Mouse (Mus musculus) CH12.LX (cell line): ENCODE measurements around the gene Gtf3c1. TPM values are rescaled to one million over a fixed set of nuclear protein-coding genes. Genes with fewer than 3 reads are reported as not detected.

Source experiments
- DNase-seq: peaks from one replicate; pipeline ENCODE4 v3.0.0-alpha.2; 2013; ENCODE audit errors: extremely low read depth
- H3K27ac ChIP-seq: 2 replicates; pipeline ENCODE4 v1.5.1; 2012; ENCODE audit warnings: low read depth, mild to moderate bottlenecking, control low read depth, moderate library complexity; ENCODE audit not compliant: insufficient read depth
- H3K27me3 ChIP-seq: replicated peaks from 2 replicates; pipeline ENCODE3; 2012; ENCODE audit warnings: inconsistent platforms
- H3K36me3 ChIP-seq, 2 experiments: replicated peaks in 1 of 2; 2 replicates each; pipeline versions ENCODE3 to v1.6.1; 2012; ENCODE audit warnings: inconsistent platforms in 1 of 2, low read length in 1 of 2, mild to moderate bottlenecking in 1 of 2, mixed read lengths in 1 of 2, moderate library complexity in 1 of 2; ENCODE audit not compliant: control insufficient read depth in 1 of 2, insufficient read depth in 1 of 2
- H3K4me1 ChIP-seq, 2 experiments: 2 replicates each; pipeline ENCODE4 v1.6.1; 2012; ENCODE audit warnings: inconsistent platforms in 1 of 2, moderate library complexity in 1 of 2; ENCODE audit not compliant: insufficient read depth in 2 of 2, control insufficient read depth in 1 of 2
- H3K4me2 ChIP-seq: 2 replicates; pipeline ENCODE4 v1.6.1; 2012; ENCODE audit warnings: low read depth, mild to moderate bottlenecking, control low read depth; ENCODE audit not compliant: poor library complexity, insufficient read depth, severe bottlenecking
- H3K4me3 ChIP-seq, 3 experiments: fragments of 150-350 bp in 1 of 3; sonication (generic) in 1 of 3; replicated peaks in 1 of 3; 2 replicates each; pipeline versions ENCODE3 to v1.5.1; 2011 to 2012; ENCODE audit warnings: low read depth in 2 of 3, low read length in 2 of 3, mild to moderate bottlenecking in 2 of 3, moderate library complexity in 2 of 3, control low read depth in 1 of 3, improper control_type of control experiment in 1 of 3, inconsistent platforms in 1 of 3, mixed read lengths in 1 of 3; ENCODE audit not compliant: poor library complexity in 1 of 3
- H3K79me2 ChIP-seq: replicated peaks from 2 replicates; pipeline ENCODE4 v1.6.1; 2012; ENCODE audit warnings: mild to moderate bottlenecking, moderate library complexity; ENCODE audit not compliant: control insufficient read depth, poor library complexity, insufficient read depth, severe bottlenecking; ENCODE audit errors: extremely low read depth
- H3K9ac ChIP-seq: 2 replicates; pipeline ENCODE4 v1.6.1; 2012; ENCODE audit warnings: low read depth, mild to moderate bottlenecking, control low read depth, moderate library complexity; ENCODE audit not compliant: insufficient read depth
- H3K9me3 ChIP-seq: replicated peaks from 2 replicates; pipeline ENCODE3; 2012; ENCODE audit warnings: low read length, inconsistent platforms, mixed read lengths
- CTCF ChIP-seq, 2 experiments: IDR thresholded peaks in 1 of 2; conservative IDR thresholded peaks in 1 of 2; 2 replicates each; pipeline ENCODE4 v1.5.1; 2011 to 2012; ENCODE audit warnings: low read depth in 2 of 2, low read length in 2 of 2, improper control_type of control experiment in 1 of 2, inconsistent platforms in 1 of 2, mild to moderate bottlenecking in 1 of 2, moderate library complexity in 1 of 2
- EP300 ChIP-seq: IDR thresholded peaks from 2 replicates; pipeline ENCODE4 v1.6.1; 2011; ENCODE audit warnings: low read length, improper control_type of control experiment
- GABPA ChIP-seq: IDR thresholded peaks from 2 replicates; pipeline ENCODE4 v1.6.1; 2012; ENCODE audit warnings: low read depth, low read length, improper control_type of control experiment, inconsistent platforms; ENCODE audit not compliant: insufficient replicate concordance
- HCFC1 ChIP-seq: IDR thresholded peaks from 2 replicates; pipeline ENCODE4 v1.6.1; 2012; ENCODE audit warnings: low read depth, mild to moderate bottlenecking, inconsistent platforms, low read length, improper control_type of control experiment
- IRF4 ChIP-seq: IDR thresholded peaks from 2 replicates; pipeline ENCODE4 v1.6.1; 2014; ENCODE audit warnings: low read depth, mild to moderate bottlenecking, inconsistent platforms, low read length, improper control_type of control experiment
- KAT2A ChIP-seq: IDR thresholded peaks from 2 replicates; pipeline ENCODE4 v1.6.1; 2012; ENCODE audit warnings: low read length, improper control_type of control experiment, inconsistent platforms; ENCODE audit not compliant: insufficient replicate concordance
- MAFK ChIP-seq: IDR thresholded peaks from 2 replicates; pipeline ENCODE4 v1.6.1; 2011; ENCODE audit warnings: low read length, improper control_type of control experiment; ENCODE audit not compliant: insufficient replicate concordance
- MAZ ChIP-seq: IDR thresholded peaks from 2 replicates; pipeline ENCODE4 v1.6.1; 2012; ENCODE audit warnings: low read depth, mild to moderate bottlenecking, inconsistent platforms, low read length, improper control_type of control experiment, moderate library complexity
- MXI1 ChIP-seq: IDR thresholded peaks from 2 replicates; pipeline ENCODE4 v1.6.1; 2011; ENCODE audit warnings: mild to moderate bottlenecking, low read depth, low read length, improper control_type of control experiment
- NRF1 ChIP-seq: IDR thresholded peaks from 2 replicates; pipeline ENCODE4 v1.6.1; 2014; ENCODE audit warnings: low read depth, mild to moderate bottlenecking, inconsistent platforms, low read length, improper control_type of control experiment, moderate library complexity
- POLR2AphosphoS2 ChIP-seq: IDR thresholded peaks from 2 replicates; pipeline ENCODE4 v1.6.1; 2011; ENCODE audit warnings: low read depth, low read length, improper control_type of control experiment
- RAD21 ChIP-seq: IDR thresholded peaks from 2 replicates; pipeline ENCODE4 v1.6.1; 2011; ENCODE audit warnings: low read depth, mild to moderate bottlenecking, low read length, improper control_type of control experiment, moderate library complexity
- SMC3 ChIP-seq: IDR thresholded peaks from 2 replicates; pipeline ENCODE4 v1.6.1; 2011; ENCODE audit warnings: low read depth, low read length, improper control_type of control experiment
- TBP ChIP-seq: conservative IDR thresholded peaks from 2 replicates; pipeline ENCODE4 v1.6.1; 2011; ENCODE audit warnings: low read depth, low read length, improper control_type of control experiment
- TCF12 ChIP-seq: IDR thresholded peaks from 2 replicates; pipeline ENCODE4 v1.6.1; 2014; ENCODE audit warnings: low read depth, mild to moderate bottlenecking, inconsistent platforms, low read length, improper control_type of control experiment
- ZKSCAN1 ChIP-seq: IDR thresholded peaks from 2 replicates; pipeline ENCODE4 v1.6.1; 2012; ENCODE audit warnings: low read depth, inconsistent platforms, low read length, improper control_type of control experiment, borderline replicate concordance
- ZMIZ1 ChIP-seq: IDR thresholded peaks from 2 replicates; pipeline ENCODE4 v1.6.1; 2012; ENCODE audit warnings: low read depth, mild to moderate bottlenecking, inconsistent platforms, low read length, improper control_type of control experiment
- ZNF384 ChIP-seq: IDR thresholded peaks from 2 replicates; pipeline ENCODE4 v1.6.1; 2012; ENCODE audit warnings: low read depth, low read length, improper control_type of control experiment, inconsistent platforms
- dilution Hi-C: fragments of 300-500 bp; cut with MboI; formaldehyde crosslinking; loops from 2 replicates; pipeline ENCODE4 v1.14.3; 2020; ENCODE audit warnings: low sequenced_read_pairs; ENCODE audit not compliant: extremely low pct_unique_long_range_greater_than_20kb, extremely low pct_ligation_motif_present
- in situ Hi-C: fragments of 300-500 bp; cut with MboI; formaldehyde crosslinking; loops from 3 replicates; pipeline ENCODE4 v1.14.3; 2019; ENCODE audit warnings: low sequenced_read_pairs, low pct_ligation_motif_present, low pct_unique_long_range_greater_than_20kb, mixed read lengths
- polyA plus RNA-seq: library from polyadenylated mRNA; unstranded; fragments of >175 nt; gene quantifications from 2 replicates; pipeline ENCODE4 v1.2.1, GENCODE M21; 2012; ENCODE audit warnings: low read depth; ENCODE audit not compliant: insufficient read length
- total RNA-seq, 2 experiments: library from RNA; depleted of rRNA; stranded (reverse); fragments of 300-350 nt in 1 of 2; fragments of >200 nt in 1 of 2; gene quantifications; 2 replicates each; pipeline ENCODE4 v1.2.3; 2012 to 2014

Gtf3c1 gene
- total and polyA plus RNA-seq, 3 experiments, result 20.2 to 48.4 (median 46.8) TPM

GRCm38 (mm10) chr7:125663654-125664053 lies 43.9 kb downstream of the Gtf3c1 start:
- dilution Hi-C loops, result no loop called here

GRCm38 (mm10) chr7:125657511-125657910 lies 50.1 kb downstream of the Gtf3c1 start:
- Histone ChIP-seq H3K79me2 (no peaks in the 10 kb centered on the region), H3K4me1 (no peaks in the 10 kb centered on the region), H3K4me3 (no peak overlapping the region), H3K4me2 (no peak overlapping the region), H3K36me3 (peaks cover 80 to 95% of the 10 kb centered on the region in 2 experiments), H3K27ac (no peak overlapping the region), H3K27me3 (no peaks in the 10 kb centered on the region), H3K9me3 (no peaks in the 10 kb centered on the region), H3K9ac (no peak overlapping the region)
- DNase-seq, result no peak
- no peak for TF ChIP-seq MXI1
- in situ Hi-C loops, result no loop called here
- dilution Hi-C loops, result no loop called here

More at GRCm38 (mm10) chr7:125663654-125664053, 43.9 kb downstream of the Gtf3c1 start:
- no peak for DNase-seq
- Histone ChIP-seq H3K9me3 (no peaks in the 10 kb centered on the region), H3K27ac (no peak overlapping the region), H3K4me2 (no peak overlapping the region), H3K79me2 (no peaks in the 10 kb centered on the region), H3K36me3 (peaks cover 76 to 92% of the 10 kb centered on the region in 2 experiments), H3K27me3 (no peaks in the 10 kb centered on the region), H3K9ac (no peak overlapping the region), H3K4me3 (no peak overlapping the region), H3K4me1 (no peaks in the 10 kb centered on the region)
- TF ChIP-seq POLR2AphosphoS2, result no peak
- TF ChIP-seq TCF12, result no peak
- no peak for TF ChIP-seq NRF1
- TF ChIP-seq RAD21, result no peak
- TF ChIP-seq EP300, result no peak
- TF ChIP-seq SMC3, result no peak
- no peak for TF ChIP-seq IRF4
- no peak for TF ChIP-seq ZKSCAN1
- TF ChIP-seq TBP, result no peak
- no peak for TF ChIP-seq GABPA
- no peak for TF ChIP-seq ZNF384
- TF ChIP-seq KAT2A, result no peak
- TF ChIP-seq CTCF (conservative IDR thresholded peaks at IDR 0.05 in 1 of 2, IDR thresholded peaks at IDR 0.05 in 1 of 2; ENCODE audit: low read depth in 2 of 2, low read length in 2 of 2), result no peak
- in situ Hi-C loops, result no loop called here

- no peaks in the 10 kb centered on the region for H3K79me2 ChIP-seq
- no peak for DNase-seq
- peaks cover 82 to 96% of the 10 kb centered on the region in 2 experiments for H3K36me3 ChIP-seq
- in situ Hi-C loops (no loop called here), dilution Hi-C loops (no loop called here)
- no peak overlapping the region for H3K9ac ChIP-seq
- no peaks in the 10 kb centered on the region for H3K9me3 ChIP-seq
- no peaks in the 10 kb centered on the region for H3K27me3 ChIP-seq
- no peak overlapping the region for H3K27ac ChIP-seq
- no peaks in the 10 kb centered on the region for H3K4me1 ChIP-seq
- no peak overlapping the region for H3K4me2 ChIP-seq
- H3K4me3 ChIP-seq, result no peak overlapping the region
- TF ChIP-seq SMC3 (no peak), HCFC1 (no peak), GABPA (no peak), TCF12 (no peak), KAT2A (no peak), MAFK (no peak), ZMIZ1 (no peak), MAZ (no peak)
These were observed 58.6 kb downstream of the Gtf3c1 start for GRCm38 (mm10) chr7:125649013-125649412.
